17 mouse cellular contexts compared by ENCODE assay signal in genomic region chr12:85592943-85593342, GRCm38 (mm10). TPM values are rescaled to one million over a fixed set of nuclear protein-coding genes. Genes with fewer than 3 reads are reported as not detected.
DNase-seq lines count a peak whose midpoint lies in the region; ATAC-seq and TF ChIP-seq lines count a peak whose summit lies in the region.
"Had no signal": no experiment of that assay in that cellular context is flagged by ENCODE, and none has a peak within 500 bp of the region (broad histone marks: within the 10 kb centered on the region; RNA-seq: fewer than 3 reads in every experiment).

No protein-coding gene starts in this region.

- TF ChIP-seq CTCF in liver, adult 2 months (IDR thresholded peaks at IDR 0.05; ENCODE audit: low read depth, low read length): no peak

- WGBS in liver, adult 2 months: 61% methylated on average over 9 of the region's 9 CpGs
- 30% methylated on average over 8 of the region's 9 CpGs for WGBS in liver, embryonic 12.5 days (ENCODE audit: insufficient replicate concordance)

- no peaks in the 10 kb centered on the region for H3K27me3 ChIP-seq in liver, adult 2 months (ENCODE audit: control insufficient read depth, insufficient read depth, low read length)
- peaks cover 32% of the 10 kb centered on the region for H3K27me3 ChIP-seq in liver, embryonic 12.5 days (replicated peaks)
- H3K27me3 ChIP-seq: hindbrain, embryonic 12.5 days; midbrain, embryonic 15.5 days; neural tube, embryonic 13.5 days; Patski had no signal

- TF ChIP-seq POLR2A in liver, adult 2 months (IDR thresholded peaks at IDR 0.05; ENCODE audit: extremely low read depth, insufficient read depth, low read length): no peak

- no peak overlapping the region for H3K4me3 ChIP-seq in liver, adult 2 months (ENCODE audit: insufficient read depth, low read depth, low read length)
- H3K4me3 ChIP-seq in liver, embryonic 12.5 days: no peak overlapping the region
- H3K4me3 ChIP-seq: embryonic facial prominence, embryonic 12.5 days; hindbrain, embryonic 12.5 days; midbrain, embryonic 15.5 days; neural tube, embryonic 13.5 days had no signal

- no peaks in the 10 kb centered on the region for H3K4me1 ChIP-seq in liver, adult 2 months (ENCODE audit: control insufficient read depth, insufficient read depth, low read length)
- H3K4me1 ChIP-seq in liver, embryonic 12.5 days: 0 out of 2 replicates have a peak, but pooled peaks cover 5% of the 10 kb centered on the region

- no peaks in the 10 kb centered on the region for H3K36me3 ChIP-seq in liver, adult 2 months (ENCODE audit: control insufficient read depth, insufficient read depth, low read length)
- no peaks in the 10 kb centered on the region for H3K36me3 ChIP-seq in liver, embryonic 12.5 days
- H3K36me3 ChIP-seq: embryonic facial prominence, embryonic 12.5 days; hindbrain, embryonic 12.5 days; midbrain, embryonic 15.5 days; neural tube, embryonic 13.5 days had no signal

- ATAC-seq in liver, embryonic 12.5 days: no peak
- peak; percentile 77 for ATAC-seq in megakaryocyte, adult 5-6 weeks (ENCODE audit: poor library complexity, severe bottlenecking)
- ATAC-seq: intestine, postnatal 0 days; midbrain, embryonic 15.5 days; Patski had no signal

- no peak overlapping the region for H3K4me2 ChIP-seq in liver, embryonic 12.5 days
- H3K4me2 ChIP-seq: embryonic facial prominence, embryonic 12.5 days; hindbrain, embryonic 12.5 days; midbrain, embryonic 15.5 days; neural tube, embryonic 13.5 days had no signal

- peak; percentile 27 for DNase-seq in liver, adult 2 months (ENCODE audit: extremely low read depth, low read depth, low spot score)
- DNase-seq in 416B (ENCODE audit: low read depth) (peak; percentile 95), NIH3T3 (ENCODE audit: low read depth) (peak; percentile 64)
- DNase-seq in layer of hippocampus, postnatal 25 days (ENCODE audit: extremely low spot score in 1 of 2, low spot score in 1 of 2): no peak
- no peak for DNase-seq in urinary bladder, postnatal 25 days (ENCODE audit: low spot score)
- DNase-seq in right cerebral cortex, postnatal 14 days: no peak
- DNase-seq: cerebellum, postnatal 36 days; kidney, postnatal 10 days; liver had no signal

- no peaks in the 10 kb centered on the region for H3K9me3 ChIP-seq in liver, embryonic 12.5 days (replicated peaks)
- H3K9me3 ChIP-seq: embryonic facial prominence, embryonic 12.5 days; hindbrain, embryonic 12.5 days; midbrain, embryonic 15.5 days; neural tube, embryonic 13.5 days had no signal

- H3K79me2 ChIP-seq in liver, adult 2 months (ENCODE audit: control insufficient read depth, insufficient read depth, low read length): no peaks in the 10 kb centered on the region

- H3K9ac ChIP-seq in liver, adult 2 months (ENCODE audit: low read depth, low read length): no peak overlapping the region
- H3K9ac ChIP-seq in liver, embryonic 12.5 days: no peak overlapping the region
- H3K9ac ChIP-seq: embryonic facial prominence, embryonic 12.5 days; hindbrain, embryonic 12.5 days; midbrain, embryonic 15.5 days; neural tube, embryonic 13.5 days had no signal

- no peak overlapping the region for H3K27ac ChIP-seq in liver, adult 2 months (replicated peaks; ENCODE audit: insufficient read depth, low read depth, low read length)
- H3K27ac ChIP-seq in liver, embryonic 12.5 days: no peak overlapping the region
- H3K27ac ChIP-seq: embryonic facial prominence, embryonic 12.5 days; hindbrain, embryonic 12.5 days; midbrain, embryonic 15.5 days; neural tube, embryonic 13.5 days had no signal

RNA-seq across cellular contexts. Expression of gene Jdp2, which starts 5.9 kb away (rescaled TPM):
- total RNA-seq in liver, adult 2 months (2014; rRNA removed): 1.6 and 1.9 TPM in 2 replicates
- polyA plus RNA-seq in liver, adult 2 months (2012; rRNA removed): 0.82 and 1.1 TPM in 2 replicates
- 0.17 and 0.25 TPM in 2 replicates for polyA plus RNA-seq in liver, embryonic 12.5 days (2016; fragmentation: Nextera tagmentation; extraction: Ambion mirVana)
- total RNA-seq in megakaryocyte, adult 5-6 weeks (2015): 15.6 and 18.1 TPM in 2 replicates
- 33.3 and 38.9 TPM in 2 replicates for total RNA-seq in megakaryocyte, adult 5-6 weeks (2017)
- total RNA-seq in layer of hippocampus, postnatal 25 days (2021): 10 to 100 TPM; 40.6 to 42.3 TPM

Comparison
In these comparisons a context has a peak if more than half of its experiments do, and no peak if none do; other contexts are left out.
1. DNase-seq: peak in liver, adult 2 months (single experiment), 416B (single experiment) and NIH3T3 (single experiment); none in layer of hippocampus, postnatal 25 days (0 of 2), urinary bladder, postnatal 25 days (single experiment) and right cerebral cortex, postnatal 14 days (single experiment).